Mouse (Mus musculus): Measurements from ENCODE around the gene Ccdc177. TPM values are rescaled to one million over a fixed set of nuclear protein-coding genes. Genes with fewer than 3 reads are reported as not detected.

The Ccdc177 gene
- polyA plus RNA-seq, 1 experiment from 2014 or later, result not detected

GRCm38 (mm10) chr12:80757751-80758558 is 2.5 kb downstream of the Ccdc177 start:
- peak overlapping the region; percentile 77 for H3K4me2 ChIP-seq
- H3K9ac ChIP-seq, result no peak overlapping the region; the same call in 1 of the 2 replicates
- H3K4me3 ChIP-seq, result peak overlapping the region; percentile 52
- peaks cover 25% of the 10 kb centered on the region for H3K4me1 ChIP-seq
- peaks cover 97% of the 10 kb centered on the region for H3K27me3 ChIP-seq (replicated peaks)
- H3K9me3 ChIP-seq (replicated peaks), result no peaks in the 10 kb centered on the region
- ATAC-seq, result peak; percentile 46; the same call in 1 of the 2 replicates
- H3K36me3 ChIP-seq, result no peaks in the 10 kb centered on the region
- WGBS (ENCODE audit: insufficient replicate concordance), result under 1% methylated on average over 111 of the region's 122 CpGs
- H3K27ac ChIP-seq, result no peak overlapping the region

GRCm38 (mm10) chr12:80751556-80751955 is 8.9 kb downstream of the Ccdc177 start:
- Histone ChIP-seq H3K9me3 (replicated peaks) (no peaks in the 10 kb centered on the region), H3K27me3 (replicated peaks) (peaks cover 92% of the 10 kb centered on the region), H3K4me2 (no peak overlapping the region), H3K4me1 (no peaks in the 10 kb centered on the region), H3K27ac (no peak overlapping the region), H3K36me3 (no peaks in the 10 kb centered on the region), H3K9ac (no peak overlapping the region), H3K4me3 (no peak overlapping the region)
- no peak for ATAC-seq
- 70% methylated on average over 6 of the region's 6 CpGs for WGBS (ENCODE audit: insufficient replicate concordance)

GRCm38 (mm10) chr12:80746031-80746813 is 14.3 kb downstream of the Ccdc177 start:
- Histone ChIP-seq H3K4me3 (no peak overlapping the region), H3K27me3 (replicated peaks) (peaks cover 82% of the 10 kb centered on the region), H3K4me1 (no peaks in the 10 kb centered on the region), H3K36me3 (no peaks in the 10 kb centered on the region), H3K9me3 (replicated peaks) (no peaks in the 10 kb centered on the region), H3K27ac (no peak overlapping the region), H3K9ac (no peak overlapping the region), H3K4me2 (no peak overlapping the region)
- ATAC-seq, result no peak
- 44% methylated on average over 8 of the region's 8 CpGs for WGBS (ENCODE audit: insufficient replicate concordance)

GRCm38 (mm10) chr12:80744614-80745013 is 15.9 kb downstream of the Ccdc177 start:
- Histone ChIP-seq H3K4me3 (no peak overlapping the region), H3K27me3 (replicated peaks) (peaks cover 80% of the 10 kb centered on the region), H3K9me3 (replicated peaks) (no peaks in the 10 kb centered on the region), H3K4me1 (no peaks in the 10 kb centered on the region), H3K4me2 (no peak overlapping the region), H3K27ac (no peak overlapping the region), H3K36me3 (no peaks in the 10 kb centered on the region), H3K9ac (no peak overlapping the region)
- 60% methylated on average over 1 of the region's 1 CpGs for WGBS (ENCODE audit: insufficient replicate concordance)
- ATAC-seq, result no peak

GRCm38 (mm10) chr12:80739482-80739881 is 21.0 kb downstream of the Ccdc177 start:
- WGBS (ENCODE audit: insufficient replicate concordance), result 21% methylated on average over 9 of the region's 9 CpGs
- no peaks in the 10 kb centered on the region for H3K9me3 ChIP-seq (replicated peaks)
- ATAC-seq, result no peak
- H3K27me3 ChIP-seq (replicated peaks), result peaks cover 90% of the 10 kb centered on the region
- no peak overlapping the region for H3K27ac ChIP-seq
- no peak overlapping the region for H3K4me2 ChIP-seq
- no peak overlapping the region for H3K4me3 ChIP-seq
- no peak overlapping the region for H3K9ac ChIP-seq
- H3K4me1 ChIP-seq, result peaks cover 20% of the 10 kb centered on the region
- H3K36me3 ChIP-seq, result no peaks in the 10 kb centered on the region

- no peak overlapping the region for H3K4me3 ChIP-seq
- WGBS (ENCODE audit: insufficient replicate concordance), result 51% methylated on average over 5 of the region's 5 CpGs
- H3K27me3 ChIP-seq (replicated peaks), result peaks cover 71% of the 10 kb centered on the region
- H3K4me1 ChIP-seq, result peaks cover 21% of the 10 kb centered on the region
- no peak overlapping the region for H3K4me2 ChIP-seq
- H3K9ac ChIP-seq, result no peak overlapping the region
- no peaks in the 10 kb centered on the region for H3K36me3 ChIP-seq
- no peak overlapping the region for H3K27ac ChIP-seq
- H3K9me3 ChIP-seq (replicated peaks), result no peaks in the 10 kb centered on the region
- ATAC-seq, result no peak
Observed at GRCm38 (mm10) chr12:80737283-80737600, 23.2 kb downstream of the Ccdc177 start.

GRCm38 (mm10) chr12:80736464-80737282 is 23.8 kb downstream of the Ccdc177 start:
- H3K9me3 ChIP-seq (replicated peaks), result no peaks in the 10 kb centered on the region
- H3K9ac ChIP-seq, result no peak overlapping the region
- no peak overlapping the region for H3K4me2 ChIP-seq
- no peak overlapping the region for H3K4me3 ChIP-seq
- no peak overlapping the region for H3K27ac ChIP-seq
- 26% methylated on average over 13 of the region's 13 CpGs for WGBS (ENCODE audit: insufficient replicate concordance)
- peaks cover 21% of the 10 kb centered on the region for H3K4me1 ChIP-seq
- ATAC-seq, result no peak
- no peaks in the 10 kb centered on the region for H3K36me3 ChIP-seq
- peaks cover 66% of the 10 kb centered on the region for H3K27me3 ChIP-seq (replicated peaks)

- Histone ChIP-seq H3K9ac (no peak overlapping the region), H3K9me3 (replicated peaks) (no peaks in the 10 kb centered on the region), H3K4me1 (peaks cover 24% of the 10 kb centered on the region), H3K4me3 (no peak overlapping the region), H3K4me2 (no peak overlapping the region), H3K27me3 (replicated peaks) (peaks cover 47% of the 10 kb centered on the region), H3K36me3 (no peaks in the 10 kb centered on the region), H3K27ac (no peak overlapping the region)
- ATAC-seq, result no peak
- WGBS (ENCODE audit: insufficient replicate concordance), result 37% methylated on average over 13 of the region's 13 CpGs
Observed at GRCm38 (mm10) chr12:80734526-80735470, 25.7 kb downstream of the Ccdc177 start.

- 14% methylated on average over 9 of the region's 9 CpGs for WGBS (ENCODE audit: insufficient replicate concordance)
- Histone ChIP-seq H3K4me1 (peaks cover 15% of the 10 kb centered on the region), H3K4me2 (peak overlapping the region; percentile 18; the same call in 1 of the 2 replicates), H3K9ac (no peak overlapping the region), H3K27ac (no peak overlapping the region), H3K27me3 (replicated peaks) (peaks cover 29% of the 10 kb centered on the region), H3K4me3 (no peak overlapping the region), H3K9me3 (replicated peaks) (no peaks in the 10 kb centered on the region), H3K36me3 (no peaks in the 10 kb centered on the region)
- ATAC-seq, result no peak
Observed at GRCm38 (mm10) chr12:80730567-80730966, 29.9 kb downstream of the Ccdc177 start.

- Histone ChIP-seq H3K4me1 (peaks cover 9% of the 10 kb centered on the region), H3K9ac (no peak overlapping the region), H3K36me3 (no peaks in the 10 kb centered on the region), H3K9me3 (replicated peaks) (no peaks in the 10 kb centered on the region), H3K4me2 (no peak overlapping the region), H3K27me3 (replicated peaks) (peaks cover 31% of the 10 kb centered on the region), H3K4me3 (no peak overlapping the region), H3K27ac (no peak overlapping the region)
- 68% methylated on average over 12 of the region's 12 CpGs for WGBS (ENCODE audit: insufficient replicate concordance)
- no peak for ATAC-seq
Observed at GRCm38 (mm10) chr12:80729758-80730530, 30.5 kb downstream of the Ccdc177 start.

Data from liver, embryonic 12.5 days (tissue).